In the genomic region with DNA sequence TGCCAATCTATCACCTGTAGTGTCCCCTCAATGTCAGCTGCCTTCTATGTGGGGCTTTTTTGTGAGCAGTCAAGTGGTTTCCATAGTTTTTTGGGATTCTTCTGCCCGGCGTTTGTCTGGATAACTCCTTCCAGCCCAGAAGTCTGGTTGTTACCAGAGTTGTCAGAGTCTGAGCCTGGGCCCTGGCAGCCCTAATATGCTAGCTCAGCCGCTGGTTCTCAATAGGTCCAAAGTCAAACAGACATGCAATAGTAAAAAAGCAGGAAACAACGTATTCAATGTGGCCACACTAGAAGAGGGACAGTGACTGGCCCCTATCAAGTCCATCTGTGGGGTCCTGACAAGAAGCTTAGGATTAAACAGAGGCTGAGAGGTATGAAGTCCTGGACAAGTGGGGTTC, we compare ENCODE assay signal across 14 mouse cellular contexts.
"Had no signal": no experiment of that assay in that cellular context is flagged by ENCODE, and none has a peak within 500 bp of the region (broad histone marks: within the 10 kb centered on the region; RNA-seq: fewer than 3 reads in every experiment).

No protein-coding gene starts in this region.

- DNase-seq: lung, postnatal 14 days; right cerebral cortex, postnatal 14 days; thymus, adult 2 months; thymus, postnatal 25 days; thymus, postnatal 4 days had no signal

- H3K27ac ChIP-seq: lung, embryonic 15.5 days; macrophage; midbrain, embryonic 13.5 days; midbrain, embryonic 15.5 days; neural tube, embryonic 12.5 days; stomach, embryonic 15.5 days; stomach, postnatal 0 days had no signal

- H3K4me3 ChIP-seq: lung, embryonic 15.5 days; megakaryocyte, embryonic 14.5 days; midbrain, embryonic 13.5 days; midbrain, embryonic 15.5 days; neural tube, embryonic 12.5 days; stomach, embryonic 15.5 days had no signal

- ATAC-seq: midbrain, embryonic 13.5 days; midbrain, embryonic 15.5 days had no signal

- H3K9me3 ChIP-seq: lung, embryonic 15.5 days; megakaryocyte, embryonic 14.5 days; midbrain, embryonic 13.5 days; midbrain, embryonic 15.5 days; neural tube, embryonic 12.5 days; stomach, embryonic 15.5 days had no signal

- H3K4me2 ChIP-seq: lung, embryonic 15.5 days; midbrain, embryonic 11.5 days; midbrain, embryonic 13.5 days; midbrain, embryonic 15.5 days; neural tube, embryonic 12.5 days; stomach, embryonic 15.5 days had no signal

- H3K9ac ChIP-seq: lung, embryonic 15.5 days; midbrain, embryonic 13.5 days; midbrain, embryonic 15.5 days; neural tube, embryonic 12.5 days; stomach, embryonic 15.5 days had no signal

- H3K36me3 ChIP-seq: lung, embryonic 15.5 days; midbrain, embryonic 13.5 days; midbrain, embryonic 15.5 days; neural tube, embryonic 12.5 days; stomach, embryonic 15.5 days had no signal

- H3K4me1 ChIP-seq: neural tube, embryonic 12.5 days; stomach, embryonic 15.5 days had no signal

- H3K27me3 ChIP-seq: lung, embryonic 15.5 days; midbrain, embryonic 13.5 days; midbrain, embryonic 15.5 days; neural tube, embryonic 12.5 days; stomach, embryonic 15.5 days had no signal
